Mouse (Mus musculus) ovary, postnatal 10 days (tissue): ENCODE measurements at regions not wholly inside any gene's neighbourhood (a gene's known extent, or its start where the extent isn't known, plus 50 kb on each side); places are given as distances from the start of the nearest gene placed in this dataset.

ENCODE experiments used
- DNase-seq: peaks from one replicate; pipeline ENCODE4 v3.0.0; 2022; ENCODE audit warnings: low spot score

DNA sequence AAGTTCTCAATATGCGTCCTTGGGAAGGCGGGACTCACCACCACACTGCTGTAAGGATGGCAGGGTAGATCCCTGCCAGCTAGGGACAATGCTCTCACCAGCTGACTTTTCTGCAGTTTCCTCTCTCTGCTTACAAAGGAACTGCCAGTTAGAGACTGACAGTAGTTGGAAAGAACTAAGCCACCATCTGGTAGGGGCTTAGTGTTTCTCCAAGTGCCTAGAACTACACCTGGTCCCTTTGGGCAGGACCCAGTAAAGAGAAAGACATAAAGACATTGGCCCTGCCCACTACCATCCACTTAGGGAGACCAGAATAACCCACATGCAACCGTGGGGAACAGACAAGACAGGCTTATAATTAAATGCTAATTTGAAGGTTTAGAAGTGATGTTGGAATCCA, 165.5 kb upstream of the Id2 start:
- no peak for DNase-seq

DNA sequence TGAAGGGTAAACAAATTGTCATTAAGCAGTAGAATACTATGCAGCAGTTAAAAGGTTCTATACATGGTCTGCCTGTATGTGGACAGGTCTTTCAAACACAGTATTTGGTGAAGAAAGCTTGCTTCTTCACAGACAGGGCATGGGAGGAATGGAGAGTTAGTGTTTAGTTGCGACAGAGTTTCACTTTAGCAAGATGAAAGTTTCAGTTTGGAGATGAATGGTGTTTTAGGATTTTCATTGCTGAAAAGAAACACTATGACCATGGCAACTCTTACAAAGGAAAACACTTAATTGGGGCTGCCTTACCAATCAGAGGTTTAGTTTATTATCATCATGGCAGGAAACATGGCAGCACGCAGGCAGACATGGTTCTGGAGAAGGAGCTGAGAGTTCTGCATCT, 162.2 kb upstream of the Id2 start:
- no peak for DNase-seq

DNA sequence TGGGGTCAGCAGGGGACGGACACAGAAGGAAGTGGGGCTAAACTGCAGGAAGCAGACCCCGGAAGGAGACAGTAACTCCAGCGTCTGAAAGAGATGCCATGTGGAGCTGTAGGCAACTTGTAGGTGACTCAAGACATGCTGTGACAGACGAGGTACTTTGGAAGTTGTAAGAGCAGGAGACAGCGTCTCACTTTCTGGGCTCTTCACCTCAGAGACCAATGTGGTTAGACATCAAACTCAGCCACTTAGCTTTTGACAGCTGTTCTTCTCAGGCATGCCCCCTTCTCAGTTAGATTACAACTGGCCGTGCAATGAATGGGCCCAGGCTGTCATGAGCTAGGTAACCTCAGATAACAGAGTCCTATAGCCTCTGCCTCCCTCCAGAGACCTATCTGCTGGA, 159.3 kb upstream of the Id2 start:
- DNase-seq = no peak

DNA sequence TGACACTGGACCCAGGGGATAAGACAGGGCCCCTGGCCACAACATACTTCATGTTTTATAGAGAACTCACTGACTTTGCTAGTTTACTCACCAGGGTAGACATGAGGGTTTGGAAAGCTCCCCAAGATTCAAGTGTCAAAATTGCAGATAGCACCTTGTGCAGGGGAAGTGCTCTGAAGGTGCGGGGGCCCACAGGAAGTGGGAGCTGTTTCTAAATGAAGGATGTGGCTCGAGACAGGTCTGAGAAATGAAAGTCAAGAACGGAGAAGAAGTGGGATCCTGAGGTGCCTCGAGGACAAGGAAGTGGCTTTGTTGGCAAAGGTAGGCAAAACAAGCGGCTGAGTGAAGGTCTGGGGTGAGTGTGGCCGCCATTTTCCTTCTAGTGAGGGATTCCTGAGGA, 157.8 kb upstream of the Id2 start:
- no peak for DNase-seq

DNA sequence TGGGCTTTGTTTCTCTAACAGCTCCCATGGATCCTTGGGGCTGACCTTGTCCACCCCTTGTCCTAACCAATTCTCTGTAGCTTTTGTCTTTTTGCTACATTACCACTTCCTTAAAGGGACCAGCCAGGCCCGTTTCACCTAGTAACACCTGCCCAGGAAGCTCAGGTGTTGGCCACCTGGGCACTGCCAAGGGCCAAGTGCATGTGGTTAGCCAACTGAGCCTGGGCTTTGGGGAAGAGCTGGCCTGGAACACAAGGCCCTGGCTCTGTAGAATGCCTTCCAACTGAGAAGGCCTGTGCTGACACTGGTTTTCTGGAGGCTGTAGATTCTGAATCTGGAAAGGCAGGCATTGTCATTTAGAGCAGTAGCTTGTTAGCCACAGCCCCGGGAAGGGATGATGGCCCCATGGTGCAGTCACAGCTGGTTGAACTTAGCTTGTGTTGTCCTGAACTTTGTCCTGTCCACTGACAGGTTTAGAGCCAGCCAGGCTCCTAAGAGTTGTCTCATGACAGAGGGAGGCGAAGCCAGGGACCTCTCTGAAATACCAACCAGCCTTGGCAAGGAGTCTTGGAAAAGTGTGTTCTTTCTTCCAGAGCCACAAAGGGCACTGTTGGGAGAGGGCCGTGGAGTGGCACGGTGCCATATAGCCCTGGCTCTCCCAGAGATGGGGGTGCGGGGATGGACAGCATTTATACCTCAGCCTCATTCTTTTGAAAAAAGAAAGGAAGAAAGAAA, 156.0 kb upstream of the Id2 start:
- DNase-seq = no peak

DNA sequence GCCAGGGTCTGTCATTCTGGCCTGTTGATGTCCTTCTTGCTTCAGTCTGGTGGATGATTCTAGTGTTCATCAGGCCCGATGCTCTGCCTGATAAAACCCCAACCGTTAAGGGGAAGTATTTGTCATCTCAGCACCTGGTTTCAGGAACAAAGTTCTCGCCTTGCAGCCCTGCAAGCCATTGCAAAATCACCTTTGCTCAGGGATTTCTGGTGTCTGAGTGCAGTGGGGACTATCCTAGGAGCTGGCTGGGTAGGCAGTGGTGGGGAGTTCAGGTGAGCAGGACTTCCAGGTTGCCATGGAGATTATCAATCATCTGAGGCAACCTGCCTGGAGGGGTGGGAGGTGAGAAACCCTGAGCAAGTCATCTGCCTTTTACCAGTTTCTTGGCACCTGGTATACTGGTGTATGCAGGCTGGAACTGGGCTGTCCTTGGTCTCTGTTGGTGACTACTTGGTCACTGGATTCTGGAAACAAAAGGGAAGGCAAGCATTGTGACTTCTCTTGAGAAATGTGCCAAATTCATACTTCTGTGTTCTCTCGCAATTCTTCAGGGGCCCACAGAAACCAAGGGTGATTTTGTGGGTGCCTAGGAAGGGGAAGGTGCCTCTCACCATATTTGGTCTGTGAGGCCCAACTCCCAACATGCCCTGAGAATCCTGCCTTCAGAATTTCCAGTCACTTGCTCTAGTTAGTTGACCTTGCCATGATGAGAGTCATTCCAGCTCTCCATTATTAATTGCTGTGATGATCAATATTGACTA, 154.7 kb upstream of the Id2 start:
- DNase-seq = no peak

DNA sequence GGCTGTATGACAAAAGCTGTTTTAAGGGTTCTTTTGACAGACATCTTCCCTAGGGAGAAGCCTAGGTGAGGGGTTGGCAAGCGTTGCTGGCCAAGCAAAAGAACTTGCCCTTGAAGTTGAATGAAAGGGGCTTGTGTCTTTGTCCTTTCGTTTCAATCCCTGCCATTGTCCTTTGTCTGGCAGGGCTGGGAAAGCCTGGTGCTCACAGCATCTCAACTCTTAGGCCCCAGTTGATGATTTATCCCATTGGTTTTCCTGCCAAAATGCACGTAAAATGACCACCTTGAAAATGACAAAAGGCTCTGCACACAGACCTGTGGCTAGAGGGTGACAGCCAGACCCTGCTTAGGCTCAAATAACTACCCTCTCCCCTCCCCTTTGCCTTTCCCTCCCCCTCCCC, 153.9 kb upstream of the Id2 start:
- no peak for DNase-seq

DNA sequence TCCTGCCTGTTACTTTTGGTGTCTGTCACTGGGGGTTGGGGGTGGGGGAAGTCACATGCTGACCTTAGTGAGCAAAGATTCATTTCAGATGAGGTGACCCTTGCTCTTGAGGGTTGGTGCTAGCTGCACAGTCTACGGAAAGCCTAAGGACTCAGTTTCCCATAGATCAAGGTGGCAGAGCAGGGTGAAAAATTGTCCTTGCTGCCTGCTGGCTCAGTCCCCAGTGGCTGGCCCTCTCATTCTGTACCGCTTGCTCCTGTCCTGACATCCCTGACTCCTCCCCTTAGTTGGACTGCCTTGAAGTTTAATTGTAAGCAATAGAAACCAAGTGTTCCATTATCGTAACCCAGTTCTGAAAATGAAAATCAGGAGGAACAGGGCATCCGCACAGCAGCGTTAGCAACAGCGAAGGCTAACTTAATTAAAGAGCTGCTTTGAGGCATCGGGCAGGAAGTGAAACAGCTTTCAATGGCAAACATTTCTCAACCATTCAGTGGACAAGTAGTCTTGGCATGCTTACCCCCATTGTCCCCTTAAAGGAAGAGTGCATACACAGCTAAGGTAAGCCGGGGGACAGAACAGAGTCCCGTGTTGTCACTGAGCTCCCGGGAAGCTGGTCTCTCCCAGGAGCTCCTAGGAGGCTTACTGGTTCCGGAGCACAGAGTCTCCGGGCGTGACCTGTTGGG, 151.9 kb upstream of the Id2 start:
- DNase-seq = no peak

DNA sequence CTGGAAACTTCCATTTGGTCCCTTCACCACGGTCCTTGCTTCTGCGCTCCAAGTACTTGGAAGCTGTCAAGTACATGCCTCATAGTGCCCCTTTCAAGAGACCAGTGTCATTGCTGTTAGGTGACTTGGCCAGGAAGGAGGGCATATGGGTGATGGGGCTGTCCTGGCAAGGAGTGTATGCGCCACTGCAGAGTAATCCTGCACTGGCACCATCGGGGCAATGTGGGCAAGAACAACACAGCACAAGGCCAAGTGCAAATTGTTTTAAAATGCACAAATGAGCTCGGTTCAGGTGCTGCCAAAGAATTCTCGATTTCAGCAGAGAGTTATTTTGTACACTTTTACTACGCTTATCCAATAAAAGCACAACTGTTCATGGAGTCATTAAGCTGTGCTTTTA, 149.6 kb upstream of the Id2 start:
- no peak for DNase-seq

DNA sequence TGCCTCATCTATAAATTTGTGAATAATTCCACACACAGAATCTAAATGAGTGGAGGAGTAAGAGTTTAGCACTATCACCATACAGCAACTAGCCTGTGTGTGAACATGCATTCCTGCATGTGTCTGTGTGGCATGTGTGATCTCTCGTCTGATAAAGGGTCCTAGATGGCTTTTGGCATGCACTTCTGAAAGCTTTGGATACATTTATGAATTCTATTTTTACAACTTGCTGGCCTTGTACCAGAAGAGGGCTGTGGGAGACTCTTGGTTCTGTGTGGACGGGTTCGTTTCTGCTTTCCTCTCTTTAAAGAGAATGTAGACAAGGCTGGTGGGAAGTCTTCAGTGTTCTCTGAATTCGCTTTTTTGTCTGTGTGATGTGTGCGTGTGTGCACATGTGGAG, 148.7 kb upstream of the Id2 start:
- DNase-seq = no peak

DNA sequence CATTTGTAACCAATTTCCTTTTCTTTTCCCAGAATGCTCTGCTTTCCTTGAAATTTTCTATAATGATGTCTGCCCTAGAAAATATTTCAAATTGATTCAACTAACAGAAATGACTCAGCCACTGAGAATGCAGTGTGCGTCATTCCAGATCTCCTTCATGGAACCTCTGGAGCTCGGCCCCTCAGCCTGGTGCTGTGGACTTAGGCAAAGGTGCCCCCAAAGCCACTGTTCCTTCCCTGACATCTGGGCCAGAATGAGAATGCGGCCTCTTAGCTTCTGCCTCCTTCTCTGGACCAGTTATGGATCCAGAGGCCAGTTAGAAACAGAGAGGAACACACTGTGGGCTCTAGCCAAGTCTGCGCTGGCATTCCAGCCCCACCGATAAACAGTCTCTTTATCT, 148.3 kb upstream of the Id2 start:
- DNase-seq = no peak

DNA sequence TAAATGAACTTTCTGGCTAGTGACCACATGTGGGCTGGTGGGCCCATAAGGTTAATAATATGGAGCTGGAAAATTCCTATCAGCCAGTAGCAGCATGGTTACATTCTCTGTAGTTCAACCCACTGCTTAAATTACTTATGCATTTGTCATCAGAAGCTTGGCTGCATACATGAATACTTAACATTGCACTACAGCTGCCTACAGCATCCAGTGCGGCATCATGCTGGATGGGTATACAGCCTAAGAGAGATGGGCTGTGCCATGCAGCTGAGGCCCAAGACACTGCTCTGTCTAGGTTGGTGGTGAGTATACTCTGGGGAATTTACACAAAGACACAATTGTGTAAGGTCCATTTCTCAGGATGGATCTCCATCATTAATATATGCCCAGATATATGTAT, 147.7 kb upstream of the Id2 start:
- DNase-seq = no peak

DNA sequence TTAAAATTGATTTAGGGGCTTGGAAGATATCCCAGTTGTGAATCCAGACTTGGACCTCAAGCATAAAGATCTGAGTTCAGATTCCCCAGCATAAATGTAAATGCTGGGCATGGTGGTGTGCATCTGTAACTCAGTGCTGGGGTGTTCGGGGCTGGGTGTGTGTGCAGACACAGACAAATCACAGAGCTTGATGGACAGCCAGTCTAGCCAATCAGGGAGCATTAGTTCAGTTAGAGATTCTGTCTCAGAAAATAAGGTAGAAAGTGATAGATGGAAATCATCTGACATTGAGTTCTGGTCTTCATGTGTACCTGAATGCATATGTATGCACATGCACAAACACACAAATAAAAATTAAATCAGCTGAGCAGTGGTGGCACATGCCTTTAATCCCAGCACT, 147.0 kb upstream of the Id2 start:
- DNase-seq = no peak

DNA sequence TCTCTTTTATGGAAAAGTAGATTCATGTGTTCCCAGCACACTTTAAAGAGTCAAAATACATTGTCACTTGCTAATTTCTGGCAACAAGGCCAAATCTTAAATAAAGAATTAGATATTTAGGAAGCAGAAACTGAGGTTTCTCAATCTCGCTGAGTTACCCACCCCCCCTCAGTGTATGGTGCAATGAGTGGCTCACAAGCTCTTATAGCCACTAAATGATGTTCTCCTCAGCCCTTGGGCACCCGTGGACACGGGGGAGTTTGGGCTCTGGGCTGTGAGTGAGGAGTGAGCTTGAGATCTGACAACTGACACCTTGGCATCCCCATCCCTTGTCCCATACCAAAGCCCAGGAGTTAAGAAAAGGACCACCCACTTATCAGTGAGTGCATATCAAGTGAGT, 145.4 kb upstream of the Id2 start:
- DNase-seq = no peak

DNA sequence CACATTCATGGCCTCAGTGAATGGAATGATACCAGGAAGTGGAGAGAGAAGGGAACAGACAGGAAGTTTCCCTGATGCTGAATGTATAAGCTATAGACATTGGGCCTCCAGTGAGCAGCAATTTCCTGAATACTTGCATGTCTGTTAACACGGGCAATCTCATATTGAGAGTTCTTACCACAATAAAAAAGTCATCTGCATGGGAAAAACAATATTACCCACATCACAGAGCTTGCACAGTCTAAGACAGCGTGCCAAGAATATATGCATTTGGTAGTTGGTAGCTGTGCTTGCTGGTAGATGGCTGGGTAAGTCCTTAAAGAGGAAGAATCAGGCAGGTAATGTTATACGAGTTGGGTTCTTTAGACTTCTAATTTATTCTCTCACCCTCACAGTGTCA, 144.7 kb upstream of the Id2 start:
- no peak for DNase-seq

DNA sequence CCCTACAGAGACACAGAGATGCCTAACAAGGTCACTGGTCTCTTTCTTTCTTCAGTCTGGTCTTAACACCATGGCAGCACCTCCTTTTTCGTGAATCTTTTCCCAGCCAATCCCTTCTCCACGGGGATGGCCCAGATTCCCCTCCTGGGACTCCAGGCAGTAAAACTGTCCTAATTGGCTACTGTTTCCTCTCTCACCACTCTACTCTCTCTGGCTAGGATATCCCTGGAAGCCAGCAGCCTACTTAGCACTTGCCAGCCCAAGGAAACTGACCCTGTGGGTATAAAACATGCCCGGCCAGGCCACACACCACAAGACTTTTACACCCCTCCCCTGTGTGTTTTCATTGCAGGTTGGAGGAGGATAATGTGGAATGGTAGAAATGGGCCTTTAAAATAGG, 143.9 kb upstream of the Id2 start:
- no peak for DNase-seq

DNA sequence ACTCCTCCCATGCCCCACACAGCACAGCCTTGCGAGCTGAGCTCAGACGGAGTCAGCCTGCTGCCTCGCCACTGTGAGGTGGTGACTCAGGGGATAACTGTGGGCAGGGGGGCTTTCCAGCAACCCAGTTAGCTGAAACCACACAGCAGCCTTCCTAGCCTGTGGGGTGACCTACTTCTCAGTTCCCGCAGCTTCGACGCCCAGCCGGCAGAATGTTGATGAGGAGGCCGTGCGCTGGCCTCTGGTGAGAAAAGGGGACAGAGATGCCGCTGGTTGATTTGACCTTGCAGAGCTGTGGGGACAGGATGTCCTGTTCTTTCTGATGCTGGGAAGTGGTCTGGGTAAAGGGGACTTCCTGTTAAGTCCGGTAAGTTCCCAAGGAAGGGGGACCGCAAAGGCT, 143.2 kb upstream of the Id2 start:
- DNase-seq = no peak

DNA sequence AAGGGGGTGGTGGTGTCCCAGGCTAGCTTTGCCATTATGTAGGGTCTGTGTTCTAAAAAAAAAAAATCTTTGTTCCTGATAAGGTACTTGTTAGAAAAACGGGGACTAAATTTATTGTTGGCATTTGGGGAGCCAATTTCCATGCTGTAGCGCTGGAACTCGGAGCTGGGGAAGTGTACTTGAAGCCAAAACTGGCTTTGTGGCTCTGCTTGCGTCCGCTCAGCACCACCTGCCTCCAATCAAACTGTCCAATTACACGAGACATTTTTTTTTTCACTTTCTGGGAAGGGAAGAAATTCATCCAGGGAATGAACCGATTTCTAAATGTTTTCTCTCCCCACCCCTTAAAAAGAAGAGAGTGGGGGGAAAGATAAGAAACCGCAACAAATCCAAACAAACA, 138.1 kb upstream of the Id2 start:
- DNase-seq = no peak

DNA sequence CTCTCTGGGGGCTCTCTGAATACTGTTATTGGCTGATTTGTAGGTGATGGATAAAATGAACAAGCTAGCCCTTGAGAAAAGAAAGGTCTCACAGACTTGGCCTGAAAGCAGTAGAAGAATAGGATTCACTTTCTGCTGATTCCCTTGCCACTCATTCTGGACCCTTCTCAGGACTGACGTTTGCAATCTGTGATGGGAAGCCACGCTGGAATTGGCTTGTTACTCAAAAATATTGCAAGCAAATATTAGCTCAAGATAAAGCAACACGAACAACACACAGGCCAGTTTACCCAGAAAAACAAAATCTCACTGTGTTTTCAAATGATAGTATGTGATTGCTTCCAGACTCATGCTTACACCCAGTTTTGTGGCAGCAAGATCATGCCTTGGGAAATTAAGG, 137.7 kb upstream of the Id2 start:
- no peak for DNase-seq

DNA sequence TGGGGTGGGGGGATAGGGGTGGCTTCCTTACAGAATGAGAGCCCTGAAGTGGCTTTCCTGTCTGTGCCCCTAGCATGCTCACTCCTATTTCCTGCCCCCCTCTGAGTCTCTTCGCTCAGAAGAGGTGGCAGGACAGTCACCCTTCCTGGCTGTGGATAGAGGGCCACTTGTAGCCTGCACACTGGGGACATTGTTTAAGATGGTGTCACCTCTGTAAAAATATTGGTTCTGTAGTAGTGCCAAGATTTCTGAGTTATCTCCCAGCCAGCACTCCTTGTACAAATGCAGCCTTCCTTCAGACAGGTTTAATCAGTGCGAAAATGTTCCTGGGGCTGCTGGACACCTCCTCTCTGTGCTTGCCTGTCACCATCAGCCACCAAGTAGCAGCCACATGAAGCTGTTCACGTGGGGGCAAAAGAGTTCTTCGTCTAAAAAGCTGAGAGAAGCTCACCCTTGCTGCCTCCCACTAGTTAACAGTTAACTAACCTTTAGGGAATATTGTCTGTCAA, 136.1 kb upstream of the Id2 start:
- DNase-seq = no peak

DNA sequence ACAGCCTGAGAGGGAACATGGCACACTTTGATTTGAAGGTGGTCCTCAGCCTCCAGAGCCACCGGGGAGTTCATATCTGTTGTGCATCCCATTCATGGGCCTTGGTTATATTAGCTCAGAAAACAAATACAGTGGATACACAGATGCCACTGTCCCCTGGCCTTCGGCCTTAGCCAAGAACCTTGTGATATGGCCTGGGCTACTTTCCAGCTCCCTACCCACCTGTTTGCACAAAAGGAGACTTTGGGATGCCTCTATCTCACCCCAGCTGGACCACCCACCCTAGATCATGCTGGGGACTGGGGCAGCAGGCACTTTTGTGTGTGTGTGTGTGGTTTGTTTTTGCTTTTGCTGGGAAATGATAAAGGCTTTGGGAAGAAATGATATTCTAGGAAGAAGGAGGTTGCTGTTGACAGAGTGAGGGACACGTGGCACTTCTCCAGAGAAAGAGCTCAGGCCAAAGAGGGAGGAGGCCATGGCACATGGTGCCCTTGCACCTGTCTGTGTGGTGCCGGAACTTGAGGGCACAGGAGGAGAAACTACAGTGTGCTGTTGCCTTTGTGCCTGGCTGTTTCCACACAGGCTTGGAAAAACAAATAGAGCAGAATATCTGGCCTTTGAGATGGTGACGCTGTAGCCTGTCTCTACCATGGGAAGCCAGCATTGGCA, 135.6 kb upstream of the Id2 start:
- DNase-seq = no peak

DNA sequence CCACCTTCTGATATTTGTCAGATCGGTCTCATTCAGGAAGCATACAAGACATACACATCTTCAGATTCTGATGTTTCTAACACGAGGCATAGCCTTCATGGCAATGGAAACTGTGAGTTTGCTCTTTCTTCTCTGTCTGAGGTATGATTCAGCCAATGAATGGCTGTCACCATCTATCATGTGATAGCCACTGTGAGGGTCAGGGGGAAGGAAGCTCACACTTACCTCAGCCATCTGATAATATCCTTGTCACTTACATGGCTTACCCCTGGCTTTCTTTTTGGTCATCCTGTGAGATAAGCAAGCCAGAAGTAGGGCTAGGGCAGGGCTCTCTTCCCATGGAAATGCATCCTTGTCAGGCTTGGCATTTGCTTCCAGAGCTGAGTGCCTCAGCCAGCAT, 131.8 kb upstream of the Id2 start:
- no peak for DNase-seq

DNA sequence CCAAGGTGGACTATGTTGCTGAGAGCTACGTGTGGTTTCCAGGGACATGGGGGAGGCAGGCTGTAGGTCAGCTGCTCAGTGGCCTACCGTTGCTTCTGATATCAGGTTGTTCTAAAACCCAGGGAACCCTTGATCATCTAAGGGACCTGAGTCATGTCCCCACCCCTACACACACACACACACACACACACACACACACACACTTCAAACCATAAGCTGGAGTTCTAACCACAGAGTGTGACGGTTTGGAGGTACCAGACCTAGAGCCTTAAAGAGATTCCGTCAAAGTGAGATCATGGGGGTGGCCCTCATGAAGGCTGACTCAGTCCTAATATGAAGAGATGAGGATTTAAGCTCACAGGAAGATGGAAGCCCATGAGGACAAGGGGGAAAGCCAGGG, 130.8 kb upstream of the Id2 start:
- no peak for DNase-seq
